Comparison of ENCODE assay signal across 13 mouse cellular contexts in genomic region chr11:88307616-88308543, GRCm38 (mm10). TPM values are rescaled to one million over a fixed set of nuclear protein-coding genes. Genes with fewer than 3 reads are reported as not detected.
DNase-seq lines count a peak whose midpoint lies in the region; ATAC-seq lines count a peak whose summit lies in the region.
"Had no signal": no experiment of that assay in that cellular context is flagged by ENCODE, and none has a peak within 500 bp of the region (broad histone marks: within the 10 kb centered on the region; RNA-seq: fewer than 3 reads in every experiment).

No protein-coding gene starts in this region.

- intact Hi-C loops in left cerebral cortex, postnatal 36 days (cut with DNase I), result no loop called here

- H3K36me3 ChIP-seq in heart, embryonic 10.5 days, result no peaks in the 10 kb centered on the region
- H3K36me3 ChIP-seq in liver, embryonic 11.5 days (ENCODE audit: control insufficient read depth, insufficient read depth, low read length), result no peaks in the 10 kb centered on the region
- H3K36me3 ChIP-seq: hindbrain, embryonic 15.5 days; limb, embryonic 15.5 days had no signal

- H3K9ac ChIP-seq in liver, embryonic 11.5 days (ENCODE audit: low read depth, low read length), result no peak overlapping the region
- H3K9ac ChIP-seq: hindbrain, embryonic 15.5 days; limb, embryonic 15.5 days had no signal

- H3K27me3 ChIP-seq in heart, embryonic 10.5 days (ENCODE audit: insufficient read depth, poor library complexity, severe bottlenecking), result no peaks in the 10 kb centered on the region
- no peaks in the 10 kb centered on the region for H3K27me3 ChIP-seq in liver, embryonic 11.5 days (replicated peaks; ENCODE audit: control insufficient read depth, insufficient read depth, low read length)
- H3K27me3 ChIP-seq: hindbrain, embryonic 15.5 days had no signal

- 0 out of 2 replicates have a peak, but pooled peaks have one; percentile 39 for ATAC-seq in liver, embryonic 11.5 days (replicated peaks; ENCODE audit: low FRiP score)
- ATAC-seq: forebrain, embryonic 14.5 days had no signal

- H3K4me3 ChIP-seq in heart, embryonic 10.5 days, result no peak overlapping the region
- no peak overlapping the region for H3K4me3 ChIP-seq in liver, embryonic 11.5 days (ENCODE audit: low read depth, low read length)
- H3K4me3 ChIP-seq: hindbrain, embryonic 15.5 days; limb, embryonic 15.5 days had no signal

- 76% methylated on average over 14 of the region's 14 CpGs for WGBS in heart, embryonic 10.5 days
- 75% methylated on average over 14 of the region's 14 CpGs for WGBS in liver, embryonic 11.5 days

- H3K4me2 ChIP-seq in liver, embryonic 11.5 days, result no peak overlapping the region
- H3K4me2 ChIP-seq: hindbrain, embryonic 15.5 days; limb, embryonic 15.5 days had no signal

- no peak for DNase-seq in heart, embryonic 10.5 days (ENCODE audit: low spot score)
- no peak for DNase-seq in heart, adult 18-20 months
- DNase-seq in 3134 (ENCODE audit: extremely low read depth, insufficient read length, low spot score) (peak; percentile 29), NIH3T3 (ENCODE audit: low read depth) (peak; percentile 34)
- DNase-seq in liver, embryonic 11.5 days (ENCODE audit: low spot score), result no peak
- DNase-seq in natural killer cell, adult 2 months (ENCODE audit: low spot score in 2 of 2), result no peak
- DNase-seq in left cerebral cortex, postnatal 36 days (ENCODE audit: low spot score in 2 of 2), result no peak
- DNase-seq in cerebellum, adult 11 months, result no peak
- DNase-seq: cerebellum, adult 9-10 months had no signal

- no peaks in the 10 kb centered on the region for H3K9me3 ChIP-seq in heart, embryonic 10.5 days
- H3K9me3 ChIP-seq in liver, embryonic 11.5 days (ENCODE audit: control insufficient read depth, low read length), result no peaks in the 10 kb centered on the region
- H3K9me3 ChIP-seq: hindbrain, embryonic 15.5 days; limb, embryonic 15.5 days had no signal

- H3K4me1 ChIP-seq in heart, embryonic 10.5 days, result peaks cover 54% of the 10 kb centered on the region
- H3K4me1 ChIP-seq in liver, embryonic 11.5 days (replicated peaks; ENCODE audit: control insufficient read depth, insufficient read depth, low read length), result peaks cover 10% of the 10 kb centered on the region

- 0 out of 2 replicates have a peak overlapping the region, but pooled peaks have one; percentile 12 for H3K27ac ChIP-seq in heart, embryonic 10.5 days
- no peak overlapping the region for H3K27ac ChIP-seq in liver, embryonic 11.5 days (ENCODE audit: low read depth, low read length)
- H3K27ac ChIP-seq: limb, embryonic 15.5 days had no signal

RNA-seq across cellular contexts. Expression of gene Ccdc182, which starts 14.0 kb away (rescaled TPM):
- polyA plus RNA-seq in heart, embryonic 10.5 days (2016; fragmentation: Nextera tagmentation; extraction: Ambion mirVana), result 0.18 TPM in 1 of 2 replicates, not detected in the other
- not detected for total RNA-seq in heart, adult 18-20 months (2021)
- polyA plus RNA-seq in liver, embryonic 11.5 days (2014; fragmentation: Nextera tagmentation; extraction: Ambion mirVana), result not detected in 2 replicates
- not detected for total RNA-seq in left cerebral cortex, postnatal 36 days (2021)
- total RNA-seq: neutrophil, adult 5-6 weeks had no signal
- polyA plus RNA-seq: limb, embryonic 15.5 days had no signal

Comparison
In these comparisons a context has a peak if more than half of its experiments do, and no peak if none do; other contexts are left out.
1. DNase-seq: peak in 3134 (single experiment) and NIH3T3 (single experiment); none in heart, embryonic 10.5 days (single experiment), heart, adult 18-20 months (0 of 2), liver, embryonic 11.5 days (single experiment), natural killer cell, adult 2 months (0 of 2), left cerebral cortex, postnatal 36 days (0 of 2) and cerebellum, adult 11 months (single experiment).